Mouse (Mus musculus): ENCODE measurements around the gene Qk. TPM values are rescaled to one million over a fixed set of nuclear protein-coding genes. Genes with fewer than 3 reads are reported as not detected.

Gene Qk
- total RNA-seq, 2 experiments from 2014 or later = 339 to 352 TPM

DNA sequence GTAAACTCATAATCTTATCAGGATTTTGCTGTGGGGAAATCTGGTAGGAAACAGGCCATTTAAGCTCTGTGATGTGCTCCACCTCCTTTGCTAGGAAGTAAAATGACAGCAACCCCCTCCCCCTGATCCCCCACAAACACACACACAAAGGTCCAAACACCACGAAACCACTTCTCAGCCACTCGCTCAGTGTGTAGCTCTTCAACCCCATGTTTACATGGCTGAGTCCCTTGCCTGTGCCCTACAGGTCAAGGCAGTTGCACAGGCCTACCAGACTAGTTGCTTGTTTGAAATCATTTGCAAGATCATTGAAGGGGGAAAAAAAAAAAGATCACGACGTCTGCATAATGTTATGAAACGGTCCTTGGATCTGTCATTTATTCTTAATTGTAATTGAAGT lies 9.8 kb upstream of the Qk start:
- intact Hi-C loops (cut with DNase I) = no loop called here
- DNase-seq (ENCODE audit: low spot score in 2 of 2) = no peak

DNA sequence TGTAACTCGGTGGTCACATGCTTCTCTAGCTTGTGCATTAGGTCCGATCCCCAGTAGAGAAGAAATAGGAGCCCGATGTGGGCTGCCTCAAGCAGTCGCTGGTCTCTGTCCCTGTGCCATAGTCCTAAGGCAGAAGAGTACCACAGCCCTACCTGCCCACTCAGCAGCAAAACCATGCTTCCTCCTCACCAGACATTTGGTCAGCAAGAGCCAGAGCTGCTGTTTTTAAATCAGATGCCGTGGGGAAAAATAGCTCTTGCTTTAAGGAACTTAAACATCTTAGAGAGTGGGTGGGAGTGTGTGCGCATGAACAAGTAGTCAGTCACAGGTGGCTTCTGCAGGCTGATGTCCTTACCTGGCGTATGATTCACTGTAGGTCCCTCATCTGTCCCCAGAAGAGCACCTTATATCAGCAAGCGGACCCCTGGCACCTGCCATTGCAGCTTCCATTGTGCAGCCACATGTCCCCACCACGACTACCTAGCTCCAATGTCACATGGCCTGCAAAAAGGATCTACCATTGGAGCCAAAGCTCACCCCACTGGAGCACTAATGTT lies 9.0 kb upstream of the Qk start:
- DNase-seq (ENCODE audit: low spot score in 2 of 2) = peak; percentile 53 to 74
- intact Hi-C loops (cut with DNase I) = no loop called here

DNA sequence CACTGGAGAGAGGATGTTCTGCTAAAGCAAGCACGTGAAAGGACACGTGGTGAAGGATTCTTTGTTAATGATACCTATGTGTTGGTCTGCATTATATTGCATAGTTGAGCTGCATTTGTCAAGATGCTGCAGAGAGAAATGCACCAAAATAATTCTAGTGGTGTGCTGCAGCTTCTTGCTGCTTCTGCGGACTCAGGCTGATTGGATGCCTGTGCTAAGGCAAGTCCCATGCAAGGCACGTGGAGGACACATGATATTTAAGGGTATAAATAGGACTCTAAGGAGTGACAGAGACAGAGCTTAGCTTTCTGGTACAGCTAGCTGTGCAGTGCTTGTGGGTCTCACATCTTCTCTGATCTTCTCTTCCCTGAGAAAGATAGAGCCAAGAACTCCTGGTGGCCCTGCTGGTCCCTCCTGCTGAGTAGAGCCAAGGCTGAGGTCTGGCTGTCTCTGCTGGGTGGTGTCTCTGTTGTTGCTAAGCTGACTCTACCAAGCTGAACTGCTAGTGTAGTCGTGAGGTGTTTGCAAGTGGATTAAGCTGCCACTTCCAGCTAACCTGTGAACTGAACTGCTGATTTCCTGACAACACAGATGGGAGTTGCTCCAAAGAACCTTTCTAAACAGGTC lies 8.0 kb upstream of the Qk start:
- intact Hi-C loops (cut with DNase I) = no loop called here
- no peak for DNase-seq (ENCODE audit: low spot score in 2 of 2)

DNA sequence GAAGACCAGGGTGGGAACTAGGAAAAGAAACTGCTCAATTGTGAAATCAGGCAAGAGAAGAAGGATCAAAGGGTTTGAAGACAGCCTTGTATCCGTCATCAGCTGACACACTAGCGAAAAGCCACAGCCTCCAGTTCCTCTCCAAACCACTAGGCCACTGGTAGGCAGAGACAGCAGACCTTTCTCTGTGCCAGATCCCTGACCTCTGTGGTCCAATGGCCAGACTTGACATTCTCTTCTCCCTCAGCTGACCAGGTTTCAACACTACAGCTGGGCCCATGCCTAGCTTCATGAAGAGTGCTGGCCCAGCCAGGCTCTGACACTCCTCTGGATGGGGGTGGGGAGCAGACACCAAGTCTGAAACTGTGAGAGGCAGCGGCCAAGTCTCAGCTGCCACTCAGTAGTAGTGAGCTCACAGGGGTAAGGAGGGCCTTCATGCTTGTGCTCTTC lies 7.0 kb upstream of the Qk start:
- intact Hi-C loops (cut with DNase I) = no loop called here
- DNase-seq (ENCODE audit: low spot score in 2 of 2) = peak in 1 of 2 experiments; percentile 67

DNA sequence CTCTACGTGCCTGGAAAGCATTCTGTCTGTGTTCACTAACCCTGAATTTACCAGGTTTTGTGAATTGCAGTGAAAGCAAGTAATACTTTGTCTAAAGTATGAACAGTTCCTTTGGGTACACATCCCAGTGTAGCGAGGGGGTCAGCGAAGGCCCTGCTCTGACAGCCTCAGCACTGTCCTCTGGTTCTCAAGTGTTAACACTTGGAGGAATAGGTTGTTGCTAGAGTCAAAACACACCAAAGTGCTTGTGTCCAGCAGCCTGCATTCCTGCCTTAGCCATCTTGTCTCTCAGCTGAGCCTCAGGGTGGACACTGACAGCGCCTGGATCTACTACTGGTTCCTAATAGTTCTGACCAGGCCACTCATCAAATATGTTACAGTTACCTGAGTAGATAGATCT lies 6.3 kb upstream of the Qk start:
- no peak for DNase-seq (ENCODE audit: low spot score in 2 of 2)
- intact Hi-C loops (cut with DNase I) = no loop called here

DNA sequence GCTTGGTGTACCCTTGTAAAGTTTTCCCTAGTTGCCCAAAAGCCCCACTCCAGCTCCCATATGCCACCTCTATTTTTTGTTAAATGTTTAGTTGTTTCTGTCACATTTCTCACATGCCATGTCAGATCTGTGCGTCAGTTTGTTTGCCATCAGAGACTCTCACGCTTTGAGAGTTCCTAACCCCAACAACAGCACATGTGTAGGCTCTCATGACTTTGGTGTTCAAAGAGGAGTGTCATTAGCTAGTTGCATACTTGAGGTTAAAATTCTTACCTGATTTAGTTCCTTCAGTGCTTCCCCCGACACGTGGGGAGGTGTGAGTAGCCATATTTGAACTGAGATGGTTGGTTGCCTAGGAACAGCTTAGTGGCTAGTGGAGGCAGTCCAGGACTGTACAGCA lies 2.1 kb upstream of the Qk start:
- DNase-seq (ENCODE audit: low spot score in 2 of 2) = no peak
- intact Hi-C loops (cut with DNase I) = loop anchor here (5.0 kb wide), 1 partner anchor 76 kb away; no protein-coding TSS in a partner anchor

DNA sequence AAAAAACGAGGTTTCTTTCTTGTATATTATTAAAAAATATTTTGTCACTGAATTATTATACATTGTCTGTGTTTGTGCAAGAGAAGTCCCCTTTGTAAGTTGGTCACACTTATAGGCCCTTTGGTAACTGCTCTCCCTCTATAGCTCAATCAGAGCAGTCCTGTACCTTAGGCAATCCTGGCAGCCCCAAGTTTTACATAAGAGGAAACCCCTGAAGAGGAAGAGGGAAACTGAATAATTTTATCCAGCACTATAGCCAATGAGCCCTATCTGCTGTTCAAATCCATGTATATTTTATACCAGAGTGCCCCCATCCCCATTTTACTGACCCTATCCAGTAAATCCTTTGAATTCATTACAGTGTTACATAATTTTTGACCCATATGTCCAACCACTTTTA lies 1.4 kb upstream of the Qk start:
- intact Hi-C loops (cut with DNase I) = loop anchor here (5.0 kb wide), 1 partner anchor 76 kb away; no protein-coding TSS in a partner anchor
- DNase-seq (ENCODE audit: low spot score in 2 of 2) = no peak

DNA sequence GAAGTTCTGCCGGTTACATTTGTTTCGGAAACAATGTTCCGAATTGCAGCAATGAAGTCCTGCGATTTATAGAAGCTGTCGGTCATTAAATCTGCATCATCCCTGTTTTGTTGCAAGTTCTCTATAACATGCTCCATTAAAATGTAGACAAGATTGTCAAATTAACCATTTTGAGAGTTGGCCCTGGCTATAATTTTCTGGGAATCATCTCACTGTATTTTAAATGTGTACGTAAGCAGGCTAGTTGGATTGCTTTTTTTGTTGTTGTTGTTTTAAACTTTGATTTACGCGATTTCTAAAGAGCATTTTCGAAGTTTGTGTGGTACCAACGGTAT lies 769 bp upstream of the Qk start:
- intact Hi-C loops (cut with DNase I) = loop anchor here (5.0 kb wide), 1 partner anchor 77 kb away; no protein-coding TSS in a partner anchor
- DNase-seq (ENCODE audit: low spot score in 2 of 2) = no peak

DNA sequence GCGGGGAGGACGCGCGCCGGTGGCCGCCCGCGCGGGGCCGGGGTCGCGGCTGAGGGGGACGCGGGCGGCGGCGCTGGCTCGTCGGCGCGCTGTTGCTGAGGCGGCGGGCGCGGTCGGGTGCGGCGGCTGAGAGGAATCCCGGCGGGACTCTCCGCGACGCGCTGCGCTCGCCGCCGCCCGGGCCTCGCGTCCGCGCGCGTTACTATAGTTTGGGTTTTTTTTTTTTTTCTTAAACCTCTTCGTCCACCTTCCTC lies 296 bp downstream of the Qk start:
- intact Hi-C loops (cut with DNase I) = loop anchor here (5.0 to 10.0 kb wide), 7 partner anchors 173 to 1658 kb away; no protein-coding TSS in a partner anchor

DNA sequence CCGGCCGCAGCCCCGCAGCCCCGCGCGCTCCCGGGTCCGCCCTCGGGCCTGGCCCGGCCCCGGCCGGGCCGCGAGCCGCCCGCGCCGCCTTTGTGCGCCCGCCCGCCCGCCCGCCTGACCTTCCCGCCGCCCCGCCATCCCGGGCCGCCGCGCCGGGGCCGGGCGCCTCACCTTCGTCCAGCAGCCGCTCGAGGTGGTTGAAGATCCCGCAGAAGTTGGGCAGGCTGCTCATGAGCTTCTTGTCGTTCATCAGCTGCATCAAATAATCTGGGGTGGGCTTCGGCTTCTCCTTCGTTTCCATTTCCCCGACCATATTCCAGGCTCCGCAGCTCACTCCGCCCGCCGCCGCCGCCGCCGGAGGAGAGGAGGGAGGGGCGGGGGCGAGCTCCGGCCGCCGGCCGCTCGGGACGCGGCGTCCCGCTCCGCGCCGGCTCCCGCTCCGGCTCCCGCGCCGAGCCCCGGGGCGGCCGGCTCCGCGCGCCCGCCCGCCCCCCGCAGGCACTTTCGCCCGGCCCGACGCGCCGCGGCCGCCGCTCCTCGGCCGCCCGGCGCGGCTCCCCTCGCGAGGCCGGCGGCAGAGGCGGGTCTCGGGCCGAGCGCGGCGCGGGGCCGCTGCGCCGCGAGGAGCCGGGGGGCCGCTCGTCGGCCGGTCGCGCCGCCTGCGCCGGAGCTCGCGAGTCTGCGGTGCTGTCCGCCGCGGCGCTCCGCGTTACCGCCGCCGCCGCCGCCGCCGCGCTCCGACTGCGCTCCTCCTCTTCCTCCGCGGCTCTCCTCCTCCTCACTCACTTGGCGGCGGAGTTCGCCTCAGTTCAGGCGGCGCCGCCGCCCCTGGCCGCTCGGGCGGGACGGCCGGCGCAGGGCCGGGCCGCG lies 858 bp downstream of the Qk start:
- intact Hi-C loops (cut with DNase I) = loop anchor here (5.0 to 10.0 kb wide), 7 partner anchors 174 to 1659 kb away; no protein-coding TSS in a partner anchor
- peak; percentile 62 to 83 for DNase-seq (ENCODE audit: low spot score in 2 of 2)

More for the DNA sequence above, 296 bp downstream of the Qk start:
- no peak for DNase-seq (ENCODE audit: low spot score in 2 of 2)

DNA sequence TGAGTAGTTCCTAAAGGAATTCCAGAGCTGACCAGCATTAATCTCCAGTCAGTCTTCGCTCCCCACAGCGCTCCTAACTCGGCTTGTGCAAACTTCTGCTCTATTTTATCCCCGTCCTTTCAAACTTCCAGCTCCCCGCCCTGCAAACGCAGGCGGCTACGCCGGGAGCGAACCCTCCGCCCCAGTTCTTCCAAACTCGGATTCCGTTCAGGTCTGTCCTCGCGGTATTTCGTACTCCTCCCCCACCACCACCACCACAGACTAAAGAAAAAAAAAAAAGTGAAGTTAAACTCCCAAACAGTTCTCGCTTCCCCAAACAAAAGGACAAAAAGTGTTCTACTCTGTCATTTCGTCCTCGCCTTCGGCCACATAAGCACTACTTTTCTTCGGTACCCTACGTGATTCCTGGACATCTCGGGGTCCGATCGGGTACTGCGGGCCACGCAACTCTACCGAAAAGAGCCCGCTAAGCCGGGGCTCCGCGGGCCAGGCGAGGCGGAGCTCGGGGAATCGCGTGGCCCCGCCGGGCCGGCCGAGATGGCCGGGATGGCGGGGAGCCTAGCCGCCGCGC lies 1.6 kb downstream of the Qk start:
- intact Hi-C loops (cut with DNase I) = loop anchor here (5.0 to 10.0 kb wide), 7 partner anchors 174 to 1659 kb away; no protein-coding TSS in a partner anchor
- peak; percentile 49 to 73 for DNase-seq (ENCODE audit: low spot score in 2 of 2)

DNA sequence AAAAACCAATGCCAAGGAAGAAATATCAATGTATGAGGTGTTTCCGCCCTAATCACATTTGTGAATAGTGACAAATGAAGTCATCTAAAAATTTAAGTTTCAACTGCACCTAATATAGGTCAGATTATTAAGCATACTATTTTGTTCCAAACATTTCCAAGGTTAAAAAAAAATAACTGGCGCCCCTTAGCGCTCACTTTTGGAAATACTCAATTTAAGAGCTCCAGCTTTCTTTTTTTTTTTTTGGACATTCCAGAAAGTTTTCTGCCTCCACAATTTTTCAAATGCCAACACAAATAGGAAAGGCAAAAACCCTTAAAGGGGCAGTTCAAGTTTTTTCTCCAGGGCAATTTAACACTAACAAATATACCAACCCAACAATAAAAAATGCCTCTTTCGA lies 2.5 kb downstream of the Qk start:
- intact Hi-C loops (cut with DNase I) = loop anchor here (5.0 to 10.0 kb wide), 7 partner anchors 175 to 1660 kb away; no protein-coding TSS in a partner anchor
- DNase-seq (ENCODE audit: low spot score in 2 of 2) = peak; percentile 73 to 75

DNA sequence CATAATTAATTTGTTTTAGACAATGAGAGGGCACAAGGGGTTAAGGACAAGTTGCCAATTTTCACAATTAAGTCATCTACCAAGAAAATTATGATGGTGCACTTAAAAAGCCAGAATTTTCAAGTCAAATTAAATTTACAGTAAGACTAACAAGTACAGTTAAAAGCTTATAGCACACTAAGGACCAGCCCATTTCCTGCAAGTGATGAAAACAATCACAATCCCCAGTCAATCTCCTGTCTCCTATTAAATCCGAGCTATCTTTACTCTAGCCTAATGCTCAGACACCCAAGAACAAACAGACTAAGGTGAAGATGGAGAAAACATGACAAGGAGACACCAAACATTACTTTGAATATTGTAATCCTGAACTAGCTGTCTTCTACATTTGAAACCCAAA lies 3.2 kb downstream of the Qk start:
- intact Hi-C loops (cut with DNase I) = loop anchor here (5.0 to 10.0 kb wide), 7 partner anchors 176 to 1661 kb away; no protein-coding TSS in a partner anchor
- no peak for DNase-seq (ENCODE audit: low spot score in 2 of 2)

DNA sequence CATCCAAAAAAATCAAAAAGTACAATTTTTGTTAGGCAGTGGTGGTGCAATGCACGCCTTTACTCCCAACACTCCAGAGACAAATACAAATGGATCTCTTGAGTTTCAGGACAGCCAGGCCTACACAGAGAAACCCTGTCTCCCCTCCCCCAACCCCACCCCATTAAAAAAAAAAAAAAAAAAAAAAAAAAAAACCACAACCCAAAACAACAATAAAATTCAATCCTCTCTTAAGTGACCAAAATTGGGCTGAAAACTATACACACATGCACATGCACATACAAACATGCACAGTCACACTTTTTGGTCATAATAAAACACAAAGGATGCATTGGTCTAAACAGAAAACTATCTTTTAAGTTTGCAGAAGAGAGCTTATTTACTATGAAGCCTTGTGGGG lies 9.6 kb downstream of the Qk start:
- intact Hi-C loops (cut with DNase I) = loop anchor here (10.0 kb wide), 3 partner anchors 405 to 1285 kb away; no protein-coding TSS in a partner anchor
- DNase-seq (ENCODE audit: low spot score in 2 of 2) = no peak

DNA sequence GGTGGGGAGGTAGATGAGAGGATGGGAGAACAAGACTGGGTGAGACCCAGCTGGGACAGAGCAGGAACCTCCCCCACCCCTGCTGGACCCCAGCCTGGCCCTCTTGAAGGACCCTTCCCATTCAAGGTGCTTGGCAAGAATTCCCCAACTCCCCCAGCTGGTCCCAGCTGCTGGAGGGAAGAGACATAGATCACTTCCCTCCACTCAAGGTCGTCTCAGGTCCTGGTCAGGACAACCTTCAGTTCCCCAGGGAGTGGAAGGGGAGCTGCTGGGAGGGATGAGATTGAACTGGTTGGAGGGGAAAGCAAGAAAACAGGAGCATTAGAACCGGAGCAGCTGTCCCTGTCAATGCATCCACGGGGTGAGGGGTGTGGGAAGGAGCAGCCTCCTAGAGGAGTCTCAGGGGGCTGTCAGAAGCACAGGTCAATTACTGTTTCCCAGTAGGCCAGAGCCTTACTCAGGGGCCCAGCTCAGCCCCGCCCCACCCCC lies 10.5 kb downstream of the Qk start:
- no peak for DNase-seq (ENCODE audit: low spot score in 2 of 2)
- intact Hi-C loops (cut with DNase I) = no loop called here

DNA sequence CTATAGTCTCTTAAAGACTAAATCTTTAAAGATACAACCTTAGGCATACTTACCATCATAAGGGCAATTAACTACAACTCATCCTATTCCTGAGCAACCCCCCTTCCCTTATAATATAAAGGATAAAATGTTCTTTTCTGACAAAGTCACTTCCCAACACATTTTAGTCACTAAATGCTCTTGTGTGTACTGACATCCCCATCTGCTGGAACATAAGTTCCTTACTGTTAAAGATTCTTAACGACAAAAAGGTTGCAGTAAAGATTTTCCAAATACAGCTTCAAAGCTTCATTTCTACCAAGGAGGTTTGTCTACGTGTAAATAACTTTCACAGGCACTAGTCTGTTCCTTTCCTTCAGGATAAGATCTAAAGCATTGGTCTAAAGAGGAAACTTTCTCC lies 13.2 kb downstream of the Qk start:
- no peak for DNase-seq (ENCODE audit: low spot score in 2 of 2)
- intact Hi-C loops (cut with DNase I) = no loop called here

DNA sequence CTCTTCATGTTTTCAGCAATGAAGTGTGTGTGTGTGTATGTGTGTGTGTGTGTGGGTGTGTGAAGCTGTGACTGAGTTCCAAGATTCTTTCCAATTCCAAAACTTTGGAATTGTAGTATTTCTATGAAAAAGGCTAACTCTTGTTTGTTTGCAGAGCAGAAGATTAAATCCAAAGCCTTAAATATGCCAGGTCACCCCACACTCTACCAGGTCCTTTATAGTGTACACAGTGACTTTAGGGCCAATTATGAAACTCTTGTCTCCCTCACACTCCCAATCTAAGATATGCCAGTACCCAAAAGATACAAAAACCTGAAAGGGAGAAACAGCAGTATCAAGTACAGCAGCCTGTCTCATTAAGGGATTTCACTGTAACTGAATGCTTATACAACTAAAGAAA lies 15.7 kb downstream of the Qk start:
- no peak for DNase-seq (ENCODE audit: low spot score in 2 of 2)
- intact Hi-C loops (cut with DNase I) = no loop called here

DNA sequence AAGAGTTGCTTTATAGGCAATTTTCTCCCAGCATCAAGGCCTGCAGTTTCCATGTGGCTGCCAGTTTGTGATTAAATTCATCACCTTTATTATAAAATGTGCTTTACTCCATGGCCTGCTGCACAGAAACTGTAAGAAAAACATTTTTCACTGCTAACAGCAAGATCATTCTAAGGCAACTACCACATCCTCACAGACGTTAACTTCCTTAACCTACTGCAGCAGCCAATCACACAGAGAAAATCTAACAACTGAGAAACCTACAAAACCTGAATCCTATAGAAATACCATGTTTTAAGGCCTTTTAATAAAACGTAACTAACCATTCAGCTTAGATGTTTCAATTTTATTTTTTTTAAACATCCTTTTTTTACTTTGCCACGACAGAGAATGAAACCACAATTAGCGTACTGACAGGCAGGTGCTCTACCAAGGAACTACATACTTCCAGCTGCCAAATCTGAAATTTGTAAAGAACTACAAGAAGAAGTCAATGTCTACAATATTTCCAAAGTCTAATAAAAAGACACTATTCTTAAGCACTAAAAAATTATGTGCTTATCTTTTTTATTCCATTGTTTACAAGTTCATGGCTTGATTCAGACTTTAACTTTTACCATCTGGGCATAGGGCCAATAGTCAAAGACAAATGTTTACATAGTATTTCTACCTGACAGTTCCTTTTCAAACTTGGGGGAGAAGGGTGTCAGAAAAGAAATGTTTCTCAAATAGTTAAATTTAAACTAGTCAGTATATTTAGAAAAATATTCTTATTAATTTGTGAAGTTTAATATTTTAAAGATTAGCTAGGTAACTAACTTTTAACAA lies 18.5 kb downstream of the Qk start:
- DNase-seq (ENCODE audit: low spot score in 2 of 2) = no peak
- intact Hi-C loops (cut with DNase I) = no loop called here

DNA sequence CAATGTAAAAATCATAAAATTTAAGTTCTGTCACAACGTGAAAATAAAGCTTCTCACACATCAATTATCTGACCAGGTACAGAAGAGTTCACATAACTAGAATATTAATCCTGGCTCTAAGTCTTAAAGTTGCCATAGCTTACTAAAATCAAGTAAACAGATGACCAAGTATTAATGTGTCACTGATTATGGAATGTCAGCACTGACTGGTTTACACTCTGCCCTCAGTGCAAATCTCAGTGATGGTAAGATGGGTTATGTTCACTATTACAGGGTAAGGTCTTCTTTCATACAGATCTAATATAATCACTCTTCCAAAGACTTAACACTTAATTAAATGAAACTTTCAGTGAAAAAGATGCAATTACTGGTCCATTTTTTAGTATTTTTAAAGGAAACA lies 20.3 kb downstream of the Qk start:
- intact Hi-C loops (cut with DNase I) = no loop called here
- DNase-seq (ENCODE audit: low spot score in 2 of 2) = no peak
